Mouse (Mus musculus) cortical plate, adult 2 months (tissue): Measurements from ENCODE around the gene Ryr3. TPM values are rescaled to one million over a fixed set of nuclear protein-coding genes. Genes with fewer than 3 reads are reported as not detected.
A peak's percentile ranks its signal among the peaks of the same experiment; 100 is the strongest.

Source experiments
- H3K27ac ChIP-seq: fragments of 200-500 bp; 2 replicates; pipeline ENCODE4 v1.5.1; 2012; ENCODE audit warnings: low read length, control low read depth, inconsistent platforms; ENCODE audit not compliant: insufficient read depth
- H3K4me1 ChIP-seq: fragments of 200-500 bp; 2 replicates; pipeline ENCODE4 v1.6.1; 2011; ENCODE audit warnings: low read length; ENCODE audit not compliant: control insufficient read depth, insufficient read depth
- H3K4me3 ChIP-seq: fragments of 200-500 bp; 2 replicates; pipeline ENCODE4 v1.5.1; 2011; ENCODE audit warnings: mild to moderate bottlenecking, low read length, control low read depth; ENCODE audit not compliant: insufficient read depth
- CTCF ChIP-seq: fragments of 200-500 bp; IDR thresholded peaks from 2 replicates; pipeline ENCODE4 v1.5.1; 2011; ENCODE audit warnings: mild to moderate bottlenecking, control low read depth, low read length; ENCODE audit not compliant: insufficient read depth; ENCODE audit errors: extremely low read depth
- POLR2A ChIP-seq: fragments of 200-500 bp; IDR thresholded peaks from 2 replicates; pipeline ENCODE4 v1.6.1; 2011; ENCODE audit warnings: mild to moderate bottlenecking, low read length, control low read depth; ENCODE audit not compliant: insufficient read depth; ENCODE audit errors: extremely low read depth
- polyA plus RNA-seq: library from polyadenylated mRNA; depleted of rRNA; stranded (reverse); fragments of >200 nt; gene quantifications from 2 replicates; pipeline ENCODE4 v1.2.3, GENCODE M21; 2012; rRNA removed

Ryr3 gene
- polyA plus RNA-seq = 23.0 and 23.2 TPM in 2 replicates

- TF ChIP-seq CTCF (0 out of 2 replicates have a peak, but pooled peaks have one; percentile 26), POLR2A (peak; percentile 10; the same call in 1 of the 2 replicates)
These were observed at the start of gene Ryr3 for GRCm38 (mm10) chr2:113216746-113217461. Ryr3 (minus strand) TSS chr2:113217096.

GRCm38 (mm10) chr2:113238871-113239270 lies 22.0 kb upstream of the Ryr3 start:
- H3K4me1 ChIP-seq = no peaks in the 10 kb centered on the region
- H3K4me3 ChIP-seq = no peak overlapping the region
- no peak for TF ChIP-seq POLR2A
- TF ChIP-seq CTCF = no peak
- H3K27ac ChIP-seq = no peak overlapping the region

More at GRCm38 (mm10) chr2:113216746-113217461, at the start of gene Ryr3:
- H3K27ac ChIP-seq = peak within 1 kb of the TSS; percentile 24
- H3K4me1 ChIP-seq = no peaks in the 10 kb centered on the region
- peak within 1 kb of the TSS; percentile 76 for H3K4me3 ChIP-seq

GRCm38 (mm10) chr2:113236993-113237392 lies 20.1 kb upstream of the Ryr3 start:
- no peak overlapping the region for H3K27ac ChIP-seq
- H3K4me3 ChIP-seq = no peak overlapping the region
- H3K4me1 ChIP-seq = no peaks in the 10 kb centered on the region
- no peak for TF ChIP-seq CTCF
- no peak for TF ChIP-seq POLR2A

GRCm38 (mm10) chr2:113234559-113234958 lies 17.7 kb upstream of the Ryr3 start:
- Histone ChIP-seq H3K4me1 (no peaks in the 10 kb centered on the region), H3K27ac (no peak overlapping the region), H3K4me3 (no peak overlapping the region)
- TF ChIP-seq POLR2A = no peak
- TF ChIP-seq CTCF = peak; percentile 55; the same call in 1 of the 2 replicates

GRCm38 (mm10) chr2:113233356-113233755 lies 16.5 kb upstream of the Ryr3 start:
- TF ChIP-seq POLR2A = no peak
- TF ChIP-seq CTCF = no peak
- no peaks in the 10 kb centered on the region for H3K4me1 ChIP-seq
- no peak overlapping the region for H3K27ac ChIP-seq
- H3K4me3 ChIP-seq = no peak overlapping the region

GRCm38 (mm10) chr2:113216105-113216745 lies 671 bp downstream of the Ryr3 start:
- no peaks in the 10 kb centered on the region for H3K4me1 ChIP-seq
- TF ChIP-seq CTCF (no peak), POLR2A (no peak)
- H3K4me3 ChIP-seq = peak overlapping the region; percentile 76
- peak overlapping the region; percentile 24 for H3K27ac ChIP-seq

- Histone ChIP-seq H3K27ac (no peak overlapping the region), H3K4me3 (no peak overlapping the region), H3K4me1 (0 out of 2 replicates have a peak, but pooled peaks cover 2% of the 10 kb centered on the region)
- no peak for TF ChIP-seq POLR2A
- TF ChIP-seq CTCF = no peak
These were observed 6.9 kb downstream of the Ryr3 start for GRCm38 (mm10) chr2:113210023-113210422.

GRCm38 (mm10) chr2:113209263-113209662 lies 7.6 kb downstream of the Ryr3 start:
- Histone ChIP-seq H3K27ac (no peak overlapping the region), H3K4me1 (0 out of 2 replicates have a peak, but pooled peaks cover 2% of the 10 kb centered on the region), H3K4me3 (no peak overlapping the region)
- TF ChIP-seq POLR2A (no peak), CTCF (no peak)

GRCm38 (mm10) chr2:113202857-113203256 lies 14.0 kb downstream of the Ryr3 start:
- Histone ChIP-seq H3K4me1 (no peaks in the 10 kb centered on the region), H3K27ac (no peak overlapping the region), H3K4me3 (no peak overlapping the region)
- TF ChIP-seq CTCF (no peak), POLR2A (no peak)
